Mouse (Mus musculus): ENCODE measurements around the gene Baz1b. TPM values are rescaled to one million over a fixed set of nuclear protein-coding genes. Genes with fewer than 3 reads are reported as not detected.

The Baz1b gene
- polyA plus RNA-seq, 1 experiment from 2014 or later = 61.5 TPM

Small RNA genes lying within 50 kb of the gene (microRNA-seq; reads per million reads assigned to microRNA genes)
- not detected for gene Gm25315

Other genes with a start within 250 kb of the Baz1b start
- 16.7 and 17.5 TPM in 2 replicates for gene Cldn4, start 240.3 kb upstream of the Baz1b start, polyA plus RNA-seq (2016; fragmentation: Nextera tagmentation; extraction: Ambion mirVana)
- 18.2 and 18.8 TPM in 2 replicates for gene Cldn3, start 201.1 kb upstream of the Baz1b start, polyA plus RNA-seq (2016; fragmentation: Nextera tagmentation; extraction: Ambion mirVana)
- gene Abhd11, start 178.1 kb upstream of the Baz1b start, polyA plus RNA-seq (2016; fragmentation: Nextera tagmentation; extraction: Ambion mirVana) = 39.6 and 41.7 TPM in 2 replicates
- gene Stx1a, start 163.8 kb upstream of the Baz1b start, polyA plus RNA-seq (2016; fragmentation: Nextera tagmentation; extraction: Ambion mirVana) = 13.5 and 13.8 TPM in 2 replicates
- 27.0 and 27.4 TPM in 2 replicates for gene Dnajc30, start 123.1 kb upstream of the Baz1b start, polyA plus RNA-seq (2016; fragmentation: Nextera tagmentation; extraction: Ambion mirVana)
- 190 and 194 TPM in 2 replicates for gene Bud23, start 122.3 kb upstream of the Baz1b start, polyA plus RNA-seq (2016; fragmentation: Nextera tagmentation; extraction: Ambion mirVana)
- 9.2 and 9.5 TPM in 2 replicates for gene Vps37d, start 109.0 kb upstream of the Baz1b start, polyA plus RNA-seq (2016; fragmentation: Nextera tagmentation; extraction: Ambion mirVana)
- gene Mlxipl, start 97.4 kb upstream of the Baz1b start, polyA plus RNA-seq (2016; fragmentation: Nextera tagmentation; extraction: Ambion mirVana) = 3.5 and 3.8 TPM in 2 replicates
- gene Tbl2, start 37.6 kb upstream of the Baz1b start, polyA plus RNA-seq (2016; fragmentation: Nextera tagmentation; extraction: Ambion mirVana) = 21.3 and 22.2 TPM in 2 replicates
- gene Bcl7b, start 19.0 kb upstream of the Baz1b start, polyA plus RNA-seq (2016; fragmentation: Nextera tagmentation; extraction: Ambion mirVana) = 44.6 and 48.5 TPM in 2 replicates
- 3.3 and 5.1 TPM in 2 replicates for gene Fzd9, start 64.0 kb downstream of the Baz1b start, polyA plus RNA-seq (2016; fragmentation: Nextera tagmentation; extraction: Ambion mirVana)
- not detected in 2 replicates for gene Fkbp6, start 162.8 kb downstream of the Baz1b start, polyA plus RNA-seq (2016; fragmentation: Nextera tagmentation; extraction: Ambion mirVana)
- gene Trim50, start 166.0 kb downstream of the Baz1b start, polyA plus RNA-seq (2016; fragmentation: Nextera tagmentation; extraction: Ambion mirVana) = not detected in 2 replicates
- 47.9 and 48.0 TPM in 2 replicates for gene Nsun5, start 182.7 kb downstream of the Baz1b start, polyA plus RNA-seq (2016; fragmentation: Nextera tagmentation; extraction: Ambion mirVana)
- 20.1 and 20.3 TPM in 2 replicates for gene Pom121, start 207.3 kb downstream of the Baz1b start, polyA plus RNA-seq (2016; fragmentation: Nextera tagmentation; extraction: Ambion mirVana)

Data from embryonic facial prominence, embryonic 10.5 days (tissue).